Mouse (Mus musculus) MEL (cell line): ENCODE results near the gene Creg2. TPM values are rescaled to one million over a fixed set of nuclear protein-coding genes. Genes with fewer than 3 reads are reported as not detected.

Experiments
- DNase-seq: peaks from one replicate; pipeline ENCODE4 v3.0.0; 2011; ENCODE audit warnings: low read depth, low spot score
- H3K27ac ChIP-seq: 2 replicates; pipeline ENCODE4 v1.5.1; 2012; ENCODE audit warnings: low read depth, mild to moderate bottlenecking, control low read depth, low read length, moderate library complexity; ENCODE audit not compliant: control insufficient read depth
- H3K27me3 ChIP-seq, 2 experiments: fragments of 150-350 bp in 1 of 2; sonication (generic) in 1 of 2; 2 replicates each; pipeline ENCODE4 v1.6.1; 2012; ENCODE audit warnings: low read length in 2 of 2, mild to moderate bottlenecking in 2 of 2, improper control_type of control experiment in 1 of 2, moderate library complexity in 1 of 2; ENCODE audit not compliant: insufficient read depth in 2 of 2, control insufficient read depth in 1 of 2
- H3K36me3 ChIP-seq, 2 experiments: 2 replicates each; pipeline ENCODE4 v1.6.1; 2012 to 2014; ENCODE audit warnings: low read length in 2 of 2, improper control_type of control experiment in 1 of 2, inconsistent platforms in 1 of 2, mild to moderate bottlenecking in 1 of 2; ENCODE audit not compliant: insufficient read depth in 2 of 2, control insufficient read depth in 1 of 2
- H3K4me1 ChIP-seq, 2 experiments: fragments of 150-350 bp in 1 of 2; sonication (generic) in 1 of 2; 2 replicates each; pipeline ENCODE4 v1.6.1; 2012; ENCODE audit warnings: low read length in 2 of 2, improper control_type of control experiment in 1 of 2, mild to moderate bottlenecking in 1 of 2; ENCODE audit not compliant: insufficient read depth in 2 of 2, control insufficient read depth in 1 of 2
- H3K4me3 ChIP-seq, 2 experiments: fragments of 150-350 bp in 1 of 2; sonication (generic) in 1 of 2; 2 replicates each; pipeline ENCODE4 v1.5.1; 2012; ENCODE audit warnings: low read depth in 2 of 2, low read length in 2 of 2, mild to moderate bottlenecking in 2 of 2, moderate library complexity in 2 of 2, control low read depth in 1 of 2, improper control_type of control experiment in 1 of 2; ENCODE audit not compliant: control insufficient read depth in 1 of 2, insufficient read depth in 1 of 2
- H3K79me2 ChIP-seq: 2 replicates; pipeline ENCODE4 v1.6.1; 2012; ENCODE audit warnings: mild to moderate bottlenecking, low read length, moderate library complexity; ENCODE audit not compliant: control insufficient read depth, poor library complexity, insufficient read depth
- H3K9ac ChIP-seq: 2 replicates; pipeline ENCODE4 v1.6.1; 2012; ENCODE audit warnings: low read depth, mild to moderate bottlenecking, control low read depth, low read length, moderate library complexity; ENCODE audit not compliant: control insufficient read depth, poor library complexity, severe bottlenecking
- H3K9me3 ChIP-seq: fragments of 150-350 bp; sonication (generic); replicated peaks from 2 replicates; pipeline ENCODE4 v1.6.1; 2012; ENCODE audit warnings: mild to moderate bottlenecking, low read length, improper control_type of control experiment, moderate library complexity; ENCODE audit not compliant: insufficient read depth
- BHLHE40 ChIP-seq: IDR thresholded peaks from 2 replicates; pipeline ENCODE4 v1.6.1; 2012; ENCODE audit warnings: low read depth, mild to moderate bottlenecking, inconsistent platforms, low read length, improper control_type of control experiment, borderline replicate concordance
- CHD2 ChIP-seq: IDR thresholded peaks from 2 replicates; pipeline ENCODE4 v1.6.1; 2011; ENCODE audit warnings: low read length, improper control_type of control experiment
- CTCF ChIP-seq, 3 experiments: IDR thresholded peaks in 2 of 3; conservative IDR thresholded peaks in 1 of 3; 2 replicates each; pipeline ENCODE4 v1.5.1; 2011 to 2012; ENCODE audit warnings: low read length in 3 of 3, low read depth in 2 of 3, mild to moderate bottlenecking in 2 of 3, improper control_type of control experiment in 1 of 3, inconsistent platforms in 1 of 3, mixed read lengths in 1 of 3, moderate library complexity in 1 of 3; ENCODE audit not compliant: control insufficient read depth in 1 of 3, insufficient read depth in 1 of 3, poor library complexity in 1 of 3, severe bottlenecking in 1 of 3
- E2F4 ChIP-seq: IDR thresholded peaks from 2 replicates; pipeline ENCODE4 v1.6.1; 2011; ENCODE audit warnings: low read depth, low read length, improper control_type of control experiment, borderline replicate concordance
- ELF1 ChIP-seq: IDR thresholded peaks from 2 replicates; pipeline ENCODE4 v1.6.1; 2014; ENCODE audit warnings: low read depth, mild to moderate bottlenecking, inconsistent platforms, low read length, improper control_type of control experiment, moderate library complexity
- EP300 ChIP-seq, 2 experiments: IDR thresholded peaks; 2 replicates each; pipeline ENCODE4 v1.6.1; 2011; ENCODE audit warnings: improper control_type of control experiment in 2 of 2, low read length in 2 of 2, low read depth in 1 of 2, mild to moderate bottlenecking in 1 of 2
- ETS1 ChIP-seq: IDR thresholded peaks from 2 replicates; pipeline ENCODE4 v1.6.1; 2012; ENCODE audit warnings: low read depth, mild to moderate bottlenecking, inconsistent platforms, low read length, improper control_type of control experiment, moderate library complexity
- GABPA ChIP-seq: IDR thresholded peaks from 2 replicates; pipeline ENCODE4 v1.6.1; 2012; ENCODE audit warnings: low read depth, mild to moderate bottlenecking, inconsistent platforms, low read length, improper control_type of control experiment, moderate library complexity
- GATA1 ChIP-seq: IDR thresholded peaks from 2 replicates; pipeline ENCODE4 v1.6.1; 2011; ENCODE audit warnings: low read depth, low read length, improper control_type of control experiment
- HCFC1 ChIP-seq: IDR thresholded peaks from 2 replicates; pipeline ENCODE4 v1.6.1; 2012; ENCODE audit warnings: low read depth, mild to moderate bottlenecking, inconsistent platforms, low read length, improper control_type of control experiment, moderate library complexity
- MAFK ChIP-seq: IDR thresholded peaks from 2 replicates; pipeline ENCODE4 v1.6.1; 2011; ENCODE audit warnings: low read depth, mild to moderate bottlenecking, low read length, improper control_type of control experiment, borderline replicate concordance
- MAX ChIP-seq: IDR thresholded peaks from 2 replicates; pipeline ENCODE4 v1.6.1; 2011; ENCODE audit warnings: low read length, improper control_type of control experiment
- MEF2A ChIP-seq: IDR thresholded peaks from 2 replicates; pipeline ENCODE4 v1.6.1; 2014; ENCODE audit warnings: low read depth, mild to moderate bottlenecking, inconsistent platforms, low read length, improper control_type of control experiment; ENCODE audit not compliant: poor library complexity, insufficient replicate concordance, severe bottlenecking; ENCODE audit errors: extremely low read depth
- MXI1 ChIP-seq: IDR thresholded peaks from 2 replicates; pipeline ENCODE4 v1.6.1; 2011; ENCODE audit warnings: mild to moderate bottlenecking, low read depth, low read length, improper control_type of control experiment
- NELFE ChIP-seq: IDR thresholded peaks from 2 replicates; pipeline ENCODE4 v1.6.1; 2011; ENCODE audit warnings: low read depth, low read length, improper control_type of control experiment
- NRF1 ChIP-seq: IDR thresholded peaks from 2 replicates; pipeline ENCODE4 v1.6.1; 2014; ENCODE audit warnings: low read depth, mild to moderate bottlenecking, inconsistent platforms, low read length, improper control_type of control experiment, moderate library complexity; ENCODE audit not compliant: poor library complexity, insufficient read depth, severe bottlenecking
- POLR2AphosphoS5 ChIP-seq: IDR thresholded peaks from 2 replicates; pipeline ENCODE4 v1.6.1; 2012; ENCODE audit warnings: low read depth, borderline replicate concordance, mild to moderate bottlenecking, inconsistent platforms, low read length, moderate library complexity, mixed read lengths
- RAD21 ChIP-seq: IDR thresholded peaks from 2 replicates; pipeline ENCODE4 v1.6.1; 2011; ENCODE audit warnings: mild to moderate bottlenecking, low read depth, low read length, improper control_type of control experiment
- SIN3A ChIP-seq: IDR thresholded peaks from 2 replicates; pipeline ENCODE4 v1.6.1; 2012; ENCODE audit warnings: low read length, improper control_type of control experiment, inconsistent platforms
- SMC3 ChIP-seq: IDR thresholded peaks from 2 replicates; pipeline ENCODE4 v1.6.1; 2011; ENCODE audit warnings: low read depth, low read length, improper control_type of control experiment
- TAL1 ChIP-seq: IDR thresholded peaks from 2 replicates; pipeline ENCODE4 v1.6.1; 2012; ENCODE audit warnings: mild to moderate bottlenecking, inconsistent platforms, low read length, moderate library complexity, mixed read lengths
- TBP ChIP-seq: IDR thresholded peaks from 2 replicates; pipeline ENCODE4 v1.8.0; 2011; ENCODE audit warnings: low read depth, low read length, improper control_type of control experiment
- USF2 ChIP-seq, 2 experiments: IDR thresholded peaks; 2 replicates each; pipeline ENCODE4 v1.6.1; 2011 to 2012; ENCODE audit warnings: improper control_type of control experiment in 2 of 2, low read length in 2 of 2, borderline replicate concordance in 1 of 2, inconsistent platforms in 1 of 2, low read depth in 1 of 2, mild to moderate bottlenecking in 1 of 2; ENCODE audit not compliant: insufficient read depth in 1 of 2
- ZKSCAN1 ChIP-seq: IDR thresholded peaks from 2 replicates; pipeline ENCODE4 v1.6.1; 2012; ENCODE audit warnings: low read depth, mild to moderate bottlenecking, inconsistent platforms, low read length, improper control_type of control experiment, moderate library complexity
- ZMIZ1 ChIP-seq: IDR thresholded peaks from 2 replicates; pipeline ENCODE4 v1.6.1; 2012; ENCODE audit warnings: low read depth, mild to moderate bottlenecking, inconsistent platforms, low read length, improper control_type of control experiment, moderate library complexity
- polyA plus RNA-seq, 2 experiments: library from polyadenylated mRNA; stranded (reverse) in 1 of 2; unstranded in 1 of 2; fragments of >175 nt in 1 of 2; fragments of >200 nt in 1 of 2; gene quantifications; 2 replicates each; pipeline versions ENCODE4 v1.2.1 to v1.2.4; 2012; ENCODE audit warnings: low replicate concordance in 2 of 2, low read depth in 1 of 2; ENCODE audit not compliant: insufficient read length in 2 of 2, insufficient read depth in 1 of 2, missing spikeins in 1 of 2
- total RNA-seq: library from RNA; depleted of rRNA; stranded (reverse); fragments of 300-350 nt; gene quantifications from 2 replicates; pipeline ENCODE4 v1.2.3, GENCODE M21; 2012

The Creg2 gene
- total and polyA plus RNA-seq, 3 experiments, result not detected

GRCm38 (mm10) chr1:39650435-39651240, 636 bp downstream of the Creg2 start:
- H3K9ac ChIP-seq, result no peak overlapping the region
- H3K4me1 ChIP-seq, result no peaks in the 10 kb centered on the region
- no peak for TF ChIP-seq POLR2AphosphoS5
- TF ChIP-seq CTCF (IDR thresholded peaks at IDR 0.05 in 2 of 3, conservative IDR thresholded peaks at IDR 0.05 in 1 of 3; ENCODE audit: control insufficient read depth in 1 of 3, insufficient read depth in 1 of 3, low read depth in 2 of 3, low read length in 3 of 3, poor library complexity in 1 of 3, severe bottlenecking in 1 of 3), result no peak
- no peak for TF ChIP-seq TBP
- no peak for TF ChIP-seq GATA1
- TF ChIP-seq HCFC1, result no peak
- no peak for TF ChIP-seq ZMIZ1
- no peak for TF ChIP-seq SMC3
- TF ChIP-seq TAL1, result no peak
- no peak for TF ChIP-seq MXI1
- no peak for TF ChIP-seq CHD2
- no peak for TF ChIP-seq MEF2A
- TF ChIP-seq SIN3A, result no peak
- H3K79me2 ChIP-seq, result no peaks in the 10 kb centered on the region
- no peaks in the 10 kb centered on the region for H3K36me3 ChIP-seq
- no peak overlapping the region for H3K4me3 ChIP-seq
- DNase-seq, result no peak
- no peak overlapping the region for H3K27ac ChIP-seq
- H3K9me3 ChIP-seq, result no peaks in the 10 kb centered on the region
- peaks cover 0 to 1% of the 10 kb centered on the region in 2 experiments for H3K27me3 ChIP-seq

- Histone ChIP-seq H3K9me3 (no peaks in the 10 kb centered on the region), H3K27me3 (peaks cover 0 to 1% of the 10 kb centered on the region in 2 experiments), H3K4me3 (no peak overlapping the region), H3K36me3 (no peaks in the 10 kb centered on the region), H3K27ac (no peak overlapping the region), H3K4me1 (no peaks in the 10 kb centered on the region), H3K9ac (no peak overlapping the region), H3K79me2 (no peaks in the 10 kb centered on the region)
- no peak for DNase-seq
- TF ChIP-seq ZKSCAN1 (no peak), GATA1 (no peak), MAX (no peak), ZMIZ1 (no peak), NRF1 (no peak), TBP (no peak), BHLHE40 (no peak), SIN3A (no peak), ELF1 (no peak), EP300 (IDR thresholded peaks at IDR 0.05; ENCODE audit: low read depth in 1 of 2, low read length in 2 of 2) (no peak), MXI1 (no peak), RAD21 (no peak), GABPA (no peak), NELFE (no peak), CHD2 (no peak), ETS1 (no peak), USF2 (IDR thresholded peaks at IDR 0.05; ENCODE audit: borderline replicate concordance in 1 of 2, insufficient read depth in 1 of 2, low read depth in 1 of 2, low read length in 2 of 2) (no peak), HCFC1 (no peak), E2F4 (no peak), MAFK (no peak)
Measured at GRCm38 (mm10) chr1:39649691-39650434, 1.4 kb downstream of the Creg2 start.
